Mouse (Mus musculus) cerebellum, postnatal 25 days (tissue): Measurements from ENCODE around the gene Ppp2r5e.
A peak's percentile ranks its signal among the peaks of the same experiment; 100 is the strongest.
"Not testable (repeated sequence)": the region's sequence is repeated elsewhere in the genome, so short reads cannot be mapped to it uniquely, and the experiment has no call there.

Experiments used
- DNase-seq, 2 experiments: peaks; one replicate each; pipeline ENCODE4 v3.0.0; 2021; ENCODE audit warnings: mixed read lengths in 2 of 2

Gene Ppp2r5e

DNA sequence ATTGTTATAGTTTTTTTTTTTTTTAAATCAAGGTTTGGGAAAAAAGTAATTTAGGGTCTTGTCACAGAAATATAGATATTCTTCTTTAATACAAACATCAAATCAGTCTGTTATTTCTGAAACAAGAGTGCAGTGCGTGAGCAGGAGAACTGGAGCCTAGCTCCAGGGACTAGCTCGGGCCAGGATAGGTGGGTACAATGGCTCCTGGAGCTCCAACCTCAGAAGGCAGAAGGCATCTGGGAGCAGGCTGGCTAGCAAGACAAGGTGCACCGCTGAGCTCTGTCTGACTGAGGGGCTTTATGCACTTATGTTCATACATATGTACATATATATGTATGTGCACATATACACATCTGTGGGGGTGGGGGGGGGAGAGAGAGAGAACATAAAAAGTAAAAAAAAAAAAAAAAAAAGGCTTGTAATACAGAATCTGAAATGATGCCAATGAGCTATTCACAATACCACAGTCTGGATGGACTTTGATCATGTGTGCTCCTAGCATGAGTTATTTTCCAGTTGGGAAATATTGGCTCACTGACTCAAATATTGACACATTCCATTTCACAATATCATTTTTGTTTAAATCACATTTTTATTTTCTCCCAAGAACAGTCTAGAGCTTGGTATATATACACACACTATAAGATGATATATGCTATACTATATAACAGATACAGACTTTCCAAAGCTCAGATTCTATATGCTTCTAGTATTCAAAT lies 109.3 kb downstream of the Ppp2r5e start:
- DNase-seq, result no peak

DNA sequence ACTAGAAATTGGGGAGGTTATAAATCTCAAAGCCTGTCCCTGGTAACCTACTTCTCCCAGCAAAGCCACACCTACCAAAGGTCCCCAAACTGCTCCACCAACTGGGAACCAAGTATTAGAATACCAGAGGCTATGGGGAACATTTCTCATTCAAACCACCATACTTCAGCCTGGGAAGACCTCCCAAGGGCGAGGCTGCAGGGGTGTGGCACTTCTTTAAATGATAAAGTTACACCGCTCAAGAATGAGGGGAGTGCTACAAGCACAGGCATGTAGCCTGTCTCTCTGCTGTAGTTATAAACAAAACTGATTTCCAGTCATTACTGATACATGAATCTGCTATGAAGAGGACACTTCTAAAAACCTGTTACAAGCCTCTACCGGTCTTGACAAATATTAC lies 113.3 kb downstream of the Ppp2r5e start:
- no peak for DNase-seq

DNA sequence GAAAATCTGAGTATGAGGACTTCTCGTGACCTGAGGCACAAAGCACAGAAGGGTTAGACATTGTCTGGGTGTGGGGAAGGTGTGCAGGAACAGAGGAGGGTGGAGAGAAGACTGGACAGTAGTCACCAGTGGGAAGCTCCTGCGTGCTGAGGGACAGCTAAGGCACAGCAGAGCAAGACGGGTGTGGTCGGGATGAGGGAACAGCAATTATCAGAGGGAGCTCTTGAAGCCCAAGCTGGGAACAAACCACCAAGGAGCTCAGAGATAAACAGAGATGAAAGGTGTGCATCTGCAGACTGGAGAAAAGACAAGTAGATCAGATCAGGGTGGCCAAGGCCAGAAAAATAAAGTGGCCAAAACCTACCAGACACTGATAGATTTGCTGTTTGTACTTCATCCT lies 114.0 kb downstream of the Ppp2r5e start:
- DNase-seq, result no peak

DNA sequence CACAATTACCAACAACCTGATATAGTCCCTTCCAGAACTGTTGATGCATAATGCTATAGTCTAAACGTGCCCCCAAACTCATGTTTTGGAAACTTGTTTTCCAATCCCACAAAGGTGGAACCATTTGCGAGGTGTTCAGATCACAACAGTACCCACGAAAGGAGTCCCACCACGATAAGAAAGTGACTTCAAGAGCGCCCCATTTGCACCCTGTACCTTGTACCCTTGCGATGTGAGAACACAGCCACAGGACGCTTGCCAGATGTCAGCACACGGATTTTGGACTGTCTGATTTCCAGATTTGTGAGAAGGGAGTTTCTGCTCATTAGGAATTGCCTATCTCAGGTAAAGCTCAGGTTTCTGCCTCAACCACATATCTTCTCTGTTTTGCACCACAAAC lies 116.0 kb downstream of the Ppp2r5e start:
- DNase-seq, result no peak

DNA sequence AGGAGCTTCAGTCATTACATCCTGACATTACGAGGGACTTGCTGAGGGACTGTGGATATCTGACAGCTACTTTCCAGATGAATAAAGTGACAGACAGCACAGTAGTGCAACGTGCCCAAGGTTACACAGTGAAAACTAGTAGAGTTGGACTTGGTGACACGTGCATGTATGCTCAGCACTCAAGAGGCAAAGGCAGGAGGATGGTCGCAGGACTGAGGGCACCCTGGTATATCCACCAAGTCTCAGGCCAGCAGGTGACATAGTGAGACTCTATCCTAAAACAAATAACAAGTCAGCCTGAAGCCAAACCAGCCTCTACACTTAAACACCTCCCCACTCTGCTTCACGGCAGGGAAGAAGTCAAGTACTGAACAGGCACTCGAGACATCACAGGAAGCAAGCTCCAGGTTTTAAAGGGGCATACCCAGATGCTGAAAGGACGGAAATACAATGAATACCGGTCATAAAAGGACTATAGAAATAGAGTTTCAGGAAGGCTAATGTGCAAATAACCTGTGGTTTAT lies 116.6 kb downstream of the Ppp2r5e start:
- DNase-seq, result no peak

DNA sequence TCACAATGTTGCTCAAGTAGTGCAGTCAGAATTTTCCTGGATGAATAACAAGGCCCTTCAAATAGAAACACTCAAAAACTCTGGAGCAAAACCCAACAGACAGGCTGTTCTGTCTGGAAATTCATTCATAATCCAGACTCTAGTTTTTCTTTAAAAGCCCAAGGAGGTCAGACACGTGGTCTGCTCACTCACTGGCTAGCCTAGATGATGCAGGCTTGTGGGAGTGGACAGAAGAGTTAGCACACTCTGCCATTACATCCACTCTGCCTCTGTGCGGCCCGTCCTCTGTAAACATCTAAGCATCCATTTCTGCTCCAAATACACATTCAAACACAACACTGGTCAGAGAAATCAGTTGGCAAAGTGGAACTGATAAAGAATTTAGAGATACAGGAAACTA lies 117.4 kb downstream of the Ppp2r5e start:
- DNase-seq, result no peak

DNA sequence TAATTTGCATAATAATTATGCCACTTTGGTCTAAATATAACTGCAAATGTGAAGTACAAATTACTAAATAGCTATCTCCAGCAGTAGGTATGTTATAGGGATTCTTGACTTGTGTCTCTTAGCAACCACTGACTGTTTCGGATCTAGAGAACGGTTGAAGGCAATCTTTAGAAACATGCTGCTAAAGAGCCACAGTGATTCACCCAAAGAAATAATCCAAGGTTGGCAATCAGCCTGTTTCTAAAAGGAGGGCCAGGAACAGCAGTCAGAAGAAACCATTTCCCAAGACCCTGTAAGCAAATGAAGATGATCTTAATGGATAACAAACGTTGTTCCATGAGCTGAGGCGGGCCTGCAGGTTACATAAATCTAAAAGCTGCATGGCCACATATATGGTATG lies 117.9 kb downstream of the Ppp2r5e start:
- DNase-seq, result no peak

DNA sequence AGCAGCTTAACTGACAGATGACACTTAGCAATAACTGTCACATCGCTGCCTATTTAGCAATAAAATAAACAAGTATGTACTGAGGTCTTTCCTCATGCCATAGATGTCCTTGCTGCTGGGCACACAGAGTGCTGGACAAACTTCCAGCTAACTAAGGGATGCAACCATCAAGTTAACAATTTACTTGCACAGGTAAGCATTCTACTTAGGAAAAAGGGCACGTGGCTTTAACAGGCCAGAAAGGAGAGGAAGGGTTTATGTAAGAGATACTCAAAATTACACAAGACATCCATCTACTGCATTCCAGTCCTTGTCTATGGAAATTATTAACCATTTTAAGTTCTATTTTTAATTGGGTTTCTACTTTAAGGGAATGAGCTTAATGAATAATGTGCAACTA lies 123.0 kb downstream of the Ppp2r5e start:
- DNase-seq, result no peak

DNA sequence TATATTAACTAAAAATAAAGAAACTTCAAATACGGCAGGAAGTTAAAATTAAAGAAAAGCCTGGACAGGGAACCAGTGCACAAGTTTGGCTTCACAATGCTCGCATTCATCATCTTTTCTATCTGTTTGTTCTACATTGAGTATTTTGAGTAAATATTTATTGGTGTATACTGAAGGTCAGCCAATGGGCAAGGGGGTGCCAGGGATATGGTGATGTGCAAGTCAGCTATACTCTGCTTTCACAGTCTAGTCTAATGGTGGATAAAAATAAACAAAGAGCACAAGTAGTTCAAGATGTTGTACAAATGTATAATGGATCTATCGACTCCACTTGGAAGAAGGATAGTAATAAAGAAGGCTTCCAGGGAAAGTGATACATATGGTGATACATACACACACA lies 123.9 kb downstream of the Ppp2r5e start:
- DNase-seq, result no peak

DNA sequence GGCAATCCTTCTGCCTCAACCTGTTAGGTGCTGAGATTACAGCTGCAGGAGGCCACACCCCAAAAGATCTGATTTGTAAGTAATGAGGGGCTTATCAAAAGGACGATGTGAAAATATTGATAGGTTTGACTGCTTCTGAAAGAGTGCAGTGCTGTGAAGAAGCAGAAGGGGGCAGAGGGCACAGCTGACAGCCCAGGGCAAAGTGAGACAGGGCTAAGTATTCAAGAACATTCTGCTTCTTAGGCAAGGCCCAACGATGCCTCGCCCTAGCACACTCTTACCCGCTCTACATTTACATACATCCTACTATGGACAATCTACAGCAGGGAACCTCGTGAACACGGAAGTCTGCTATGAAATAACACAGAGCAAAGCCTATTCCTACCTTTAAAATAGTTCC lies 128.2 kb downstream of the Ppp2r5e start:
- DNase-seq, result no peak

DNA sequence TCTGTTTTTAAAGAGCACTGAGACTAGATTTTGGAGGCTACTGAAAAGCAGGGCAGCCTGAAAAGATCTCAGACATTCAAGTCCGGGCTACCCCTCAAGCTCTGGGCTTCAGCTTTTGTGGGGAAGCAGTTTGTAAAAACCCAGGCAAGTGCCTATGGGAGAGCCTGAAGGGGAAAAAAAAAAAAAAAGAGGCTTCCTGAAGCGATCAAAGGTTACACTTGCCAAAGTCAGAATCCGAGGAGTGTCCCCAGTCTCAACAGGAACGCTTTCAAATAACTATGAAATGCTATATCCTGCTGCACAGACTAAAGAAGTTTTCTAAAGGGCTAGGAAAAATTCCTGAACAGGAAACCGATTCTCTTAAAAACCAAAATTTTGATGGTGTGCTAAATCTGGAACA lies 128.9 kb downstream of the Ppp2r5e start:
- no peak for DNase-seq

DNA sequence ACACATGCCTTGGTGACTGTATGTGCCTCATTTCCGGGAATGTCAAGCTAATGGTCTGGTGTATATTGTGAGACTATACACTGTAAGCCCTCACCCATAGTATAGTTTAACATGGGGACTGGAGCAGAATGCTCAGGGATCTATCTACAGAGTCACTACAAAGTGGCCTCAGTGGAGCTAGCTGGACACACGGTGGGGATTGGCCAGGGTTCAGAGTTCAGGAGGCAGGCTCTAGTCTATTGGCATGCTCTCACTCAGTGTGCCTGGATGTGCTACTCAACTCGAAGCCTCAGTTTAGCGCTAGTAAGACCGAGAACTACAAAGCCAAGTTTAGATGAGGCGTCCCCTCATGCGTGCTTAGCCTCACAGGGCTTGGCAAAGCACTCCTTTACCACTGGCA lies 129.8 kb downstream of the Ppp2r5e start:
- no peak for DNase-seq

DNA sequence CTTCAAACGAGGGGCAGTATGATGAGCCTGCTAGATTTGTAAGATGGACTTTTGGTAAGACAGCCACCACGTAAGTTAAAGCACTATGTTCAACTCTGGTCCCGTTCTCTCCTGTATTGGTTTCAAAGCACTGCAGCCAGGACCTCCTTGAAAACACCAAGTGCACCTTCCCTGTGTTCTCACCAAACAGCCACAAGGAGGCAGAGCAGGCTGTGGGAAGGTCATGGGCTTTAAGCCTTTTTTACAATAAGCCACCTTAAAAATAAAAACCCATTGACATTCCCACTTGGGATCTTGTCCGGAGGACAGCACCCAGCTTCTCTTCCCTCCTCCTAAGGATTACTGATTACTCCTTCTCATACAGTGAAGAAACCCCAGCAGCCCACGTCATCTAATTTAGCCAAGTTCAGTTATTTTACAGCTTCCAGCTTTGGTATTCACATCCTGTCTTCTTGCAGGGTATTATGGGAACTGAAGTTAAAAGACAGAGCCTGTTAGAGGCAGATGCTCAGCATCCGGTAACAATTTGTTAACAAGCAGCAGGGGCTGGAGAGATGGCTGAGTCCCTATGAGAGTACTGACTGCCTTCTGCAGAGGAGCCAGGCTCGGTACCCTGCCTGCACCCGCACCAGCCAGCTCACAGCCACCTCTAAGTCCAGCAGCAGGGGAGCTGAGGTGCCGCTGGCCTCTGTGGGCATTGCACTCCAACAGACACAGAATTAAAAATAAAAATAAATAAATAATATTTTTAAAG lies 131.9 kb downstream of the Ppp2r5e start:
- DNase-seq, result peak; percentile 60 to 72

DNA sequence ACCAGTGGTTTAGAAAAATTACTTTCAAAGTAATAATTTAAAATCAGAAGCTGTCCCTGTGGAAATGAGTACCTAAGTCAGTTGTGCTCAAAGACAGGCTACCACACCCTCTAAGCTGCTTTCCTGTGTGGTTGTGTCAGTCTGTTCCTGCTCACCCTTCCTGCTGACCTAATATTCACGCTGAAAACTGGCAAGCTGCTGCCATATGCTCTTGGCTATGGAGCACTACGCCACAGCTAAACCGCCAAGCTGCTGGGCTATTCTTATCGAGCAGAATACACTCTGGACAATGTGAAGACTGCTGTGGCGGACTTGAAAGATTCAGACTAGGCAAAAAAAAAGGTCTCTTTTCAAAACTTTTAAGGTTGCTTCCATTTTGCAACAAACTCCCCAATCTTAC lies 135.5 kb downstream of the Ppp2r5e start:
- peak; percentile 70 to 82 for DNase-seq

DNA sequence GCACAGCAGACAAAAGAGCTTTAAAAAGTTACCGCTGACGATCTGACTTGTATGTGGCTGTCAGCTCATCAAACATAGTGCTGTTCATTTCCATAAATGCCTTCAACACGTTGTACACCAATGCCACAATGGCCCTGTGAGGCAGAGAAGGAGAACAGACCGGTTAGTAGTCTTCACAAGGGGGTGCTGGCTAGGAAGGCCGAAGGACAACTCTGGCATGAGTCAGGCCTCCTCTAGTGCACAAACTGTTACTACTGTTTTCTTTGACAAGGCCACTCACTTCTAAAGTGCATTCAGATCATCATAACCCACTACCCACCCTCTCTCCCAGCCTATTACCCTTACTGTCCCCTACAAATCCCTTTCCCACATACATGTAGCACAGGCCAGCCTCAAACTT lies 136.4 kb downstream of the Ppp2r5e start:
- DNase-seq, result no peak

DNA sequence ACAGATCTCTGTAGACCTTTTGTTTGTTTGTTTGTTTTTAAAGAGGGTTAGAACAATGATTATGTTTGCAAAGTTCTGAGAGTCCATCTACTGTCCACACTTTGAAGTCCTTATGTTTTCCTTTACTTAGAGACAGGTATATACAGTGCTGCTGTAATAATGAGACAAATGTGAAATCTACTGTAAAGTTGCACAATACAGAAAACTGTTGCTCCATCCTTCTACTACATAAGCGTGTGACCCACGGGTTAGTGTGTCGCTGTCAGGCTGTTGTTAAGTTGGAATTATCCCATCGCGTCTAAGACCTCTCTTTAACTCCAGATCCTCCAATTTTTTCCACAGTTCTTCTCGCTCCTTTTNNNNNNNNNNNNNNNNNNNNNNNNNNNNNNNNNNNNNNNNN lies 142.6 kb downstream of the Ppp2r5e start:
- no peak for DNase-seq

DNA sequence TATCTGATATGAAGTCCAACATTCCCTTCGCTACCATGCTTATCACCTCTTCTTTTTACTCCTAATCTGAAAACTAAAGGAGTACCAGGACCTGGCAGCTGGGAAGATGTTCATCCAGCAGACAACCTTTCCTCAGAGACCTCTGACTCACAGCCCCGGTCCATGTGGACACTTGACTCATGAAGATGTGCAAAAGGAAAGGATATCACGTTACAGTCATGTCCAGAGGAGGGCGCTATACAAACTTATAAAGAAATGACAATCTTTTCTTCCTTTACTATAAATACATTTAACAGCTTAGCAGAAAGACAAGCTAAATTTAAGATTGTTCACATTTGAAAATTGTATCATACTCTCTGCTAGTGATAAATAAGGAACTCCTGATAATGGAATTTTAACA lies 143.0 kb downstream of the Ppp2r5e start:
- peak in 1 of 2 experiments; percentile 42 for DNase-seq

DNA sequence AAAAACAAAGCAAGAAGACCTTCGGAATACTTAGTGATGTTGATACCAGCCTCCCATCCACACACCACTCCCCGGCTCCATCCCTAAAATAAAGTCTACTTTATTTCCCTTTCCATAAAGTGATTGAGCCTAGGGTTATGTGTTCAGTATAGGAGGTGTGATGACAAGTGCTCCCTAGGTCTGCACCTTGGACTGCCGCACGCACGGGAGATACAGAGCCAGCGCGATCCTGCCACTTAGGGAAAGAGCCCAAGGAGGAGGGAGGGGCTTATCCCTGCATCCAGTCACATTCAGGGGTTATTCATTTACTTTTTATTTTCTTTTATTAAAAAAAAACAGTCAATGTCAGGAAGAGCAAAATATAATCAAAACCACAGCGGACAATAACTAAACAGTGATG lies 145.5 kb downstream of the Ppp2r5e start:
- DNase-seq, result no peak

DNA sequence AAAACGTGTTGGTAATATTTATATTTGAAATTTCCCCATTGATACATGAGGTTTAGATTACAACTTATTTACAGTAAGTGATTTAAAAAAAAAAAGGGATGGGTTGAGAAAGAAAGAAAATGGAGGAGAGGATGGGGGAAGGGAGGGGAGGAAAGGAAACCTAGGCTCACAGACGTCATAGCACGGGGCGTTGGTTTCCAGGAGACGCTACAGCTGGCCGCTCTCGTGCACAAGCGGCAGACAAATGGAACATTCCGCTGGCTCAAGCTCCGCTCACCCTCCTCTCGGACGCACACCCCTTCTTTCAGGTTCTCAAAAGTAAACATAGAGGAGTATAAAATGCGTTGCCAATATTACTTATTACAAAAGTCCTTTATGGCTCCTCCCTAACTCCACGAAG lies 146.0 kb downstream of the Ppp2r5e start:
- DNase-seq, result no peak

DNA sequence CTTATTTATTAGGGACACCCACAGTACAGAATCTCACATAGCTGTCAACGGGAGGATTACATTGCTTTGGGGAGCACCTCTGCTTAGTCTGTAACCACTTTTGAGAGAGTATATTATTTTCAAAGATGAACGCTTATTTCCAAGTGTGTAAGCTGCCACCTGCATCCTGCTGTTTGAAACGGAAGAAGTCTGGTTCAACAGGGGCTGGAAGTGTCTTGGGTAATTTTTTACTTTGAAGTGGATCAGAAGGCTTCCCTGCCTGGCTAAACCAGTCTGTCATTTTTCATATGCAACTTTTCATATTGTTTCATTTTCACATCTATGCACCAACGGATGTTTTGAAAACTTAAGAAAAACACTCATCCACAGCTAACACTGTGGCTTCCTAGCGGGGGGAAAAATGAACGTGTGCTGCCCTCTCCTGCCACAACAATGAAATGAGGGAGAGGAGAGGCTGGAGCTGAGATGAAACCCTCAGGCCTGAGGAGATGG lies 146.5 kb downstream of the Ppp2r5e start:
- DNase-seq, result no peak

DNA sequence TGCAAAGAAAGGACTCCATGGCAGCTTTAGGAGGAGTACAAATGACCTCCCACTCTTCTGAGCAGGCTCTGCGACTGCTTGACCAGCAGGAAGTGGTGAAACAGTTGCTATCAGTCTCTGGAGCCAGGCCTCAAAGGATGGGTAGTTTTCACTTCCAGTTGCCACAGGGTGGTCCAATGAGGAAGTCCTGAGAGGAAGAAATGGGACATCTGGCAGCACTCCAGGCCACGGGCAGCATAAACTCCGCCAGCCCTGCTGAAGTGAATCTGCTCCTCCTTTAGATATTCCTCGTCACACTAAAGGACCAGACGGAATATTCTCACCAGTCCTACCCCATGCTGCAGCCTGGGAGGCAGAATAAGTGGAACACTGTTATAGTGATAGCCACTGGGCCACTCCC lies 147.1 kb downstream of the Ppp2r5e start:
- peak; percentile 31 to 45 for DNase-seq

DNA sequence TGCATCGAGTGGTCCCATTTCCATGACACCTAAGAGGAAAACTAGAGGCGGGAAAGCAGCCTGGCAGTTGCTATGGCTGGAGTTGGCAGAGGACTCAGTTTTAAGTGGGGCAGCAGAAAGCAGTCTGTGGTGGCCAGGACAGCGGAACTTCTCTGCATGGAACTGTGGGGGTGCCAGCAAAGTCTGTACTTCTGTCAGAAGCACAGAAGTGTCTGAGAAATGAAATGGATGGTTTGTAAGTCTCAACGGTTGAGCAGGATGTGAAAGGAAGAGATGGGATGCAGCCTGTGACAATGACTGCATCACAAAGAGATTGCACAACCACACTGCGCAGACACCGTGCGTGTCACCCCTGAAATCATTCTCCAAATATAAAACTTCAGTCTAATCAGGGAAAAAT lies 149.8 kb downstream of the Ppp2r5e start:
- DNase-seq, result no peak

DNA sequence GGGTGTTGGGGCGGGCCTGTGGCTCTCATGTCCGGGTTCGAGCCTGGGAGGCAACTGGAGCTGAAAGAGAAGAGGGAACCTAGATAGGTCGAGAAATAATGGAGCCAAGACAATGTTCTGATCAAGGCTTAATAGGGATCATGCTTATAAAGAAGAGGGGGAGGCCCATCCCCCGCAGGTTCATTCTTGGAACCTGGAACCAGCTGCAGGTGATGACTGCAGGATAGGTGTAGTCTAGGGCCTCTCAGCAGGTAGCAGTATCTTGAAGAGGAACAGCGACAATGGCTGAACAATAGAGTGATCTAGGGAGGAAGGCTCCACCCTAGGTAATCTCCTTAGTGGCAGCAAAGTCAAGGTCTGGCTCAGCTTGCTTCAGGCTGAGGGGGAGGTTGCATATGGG lies 163.6 kb downstream of the Ppp2r5e start:
- not testable (repeated sequence) for DNase-seq

DNA sequence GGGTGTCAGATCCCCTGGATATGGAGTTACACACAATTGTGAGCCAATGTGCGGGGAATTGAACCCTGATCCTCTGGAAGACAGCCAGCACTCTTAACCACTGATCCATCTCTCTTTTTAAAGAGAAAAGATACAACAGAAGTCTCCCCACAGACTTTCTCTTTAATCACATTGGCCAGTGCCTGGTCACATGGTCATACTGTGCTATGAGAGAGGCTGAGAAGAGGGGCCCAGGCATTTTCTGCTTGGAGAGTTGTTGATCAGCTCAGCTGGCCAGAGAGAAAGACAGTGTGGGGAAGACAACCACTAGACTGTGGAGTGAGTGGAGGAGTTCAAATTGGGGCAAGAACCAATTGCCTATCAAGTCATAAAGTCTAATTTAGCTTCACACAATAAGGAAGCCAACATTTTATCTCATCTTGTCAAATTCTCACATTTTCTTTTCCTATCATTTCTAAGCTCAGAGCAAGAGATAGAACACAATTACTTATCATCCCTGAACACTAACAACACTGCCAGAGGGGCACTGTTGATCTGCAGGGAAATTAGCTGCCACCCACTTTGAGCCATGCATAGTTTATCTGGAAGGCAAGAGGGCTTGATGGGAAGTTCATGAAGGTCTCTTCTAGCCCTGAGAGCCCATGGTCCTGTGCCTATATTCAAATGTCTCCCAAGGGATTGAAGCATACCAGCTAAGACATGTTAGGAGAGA lies 166.2 kb downstream of the Ppp2r5e start:
- no peak for DNase-seq
